Mouse (Mus musculus) testis, adult 2 months (tissue): ENCODE measurements at regions not wholly inside any gene's neighbourhood (a gene's known extent, or its start where the extent isn't known, plus 50 kb on each side); places are given as distances from the start of the nearest gene placed in this dataset.

Source experiments
- CTCF ChIP-seq: fragments of 200-500 bp; IDR thresholded peaks from 2 replicates; pipeline ENCODE4 v1.5.1; 2012; ENCODE audit warnings: low read depth, mild to moderate bottlenecking, inconsistent platforms, low read length, moderate library complexity; ENCODE audit not compliant: control insufficient read depth, insufficient read depth, insufficient replicate concordance
- POLR2A ChIP-seq: fragments of 200-500 bp; IDR thresholded peaks from 2 replicates; pipeline ENCODE4 v1.6.1; 2012; ENCODE audit warnings: low read depth, mild to moderate bottlenecking, inconsistent platforms, low read length, moderate library complexity; ENCODE audit not compliant: control insufficient read depth

- no peak for TF ChIP-seq CTCF
- TF ChIP-seq POLR2A, result no peak
Measured at GRCm38 (mm10) chr1:64322197-64322596, 200.1 kb upstream of the Klf7 start.
